Mouse (Mus musculus) cerebellum, adult 9-10 months (tissue): ENCODE data around the gene Kcnd3.

Experiments
- DNase-seq: peaks from one replicate; pipeline ENCODE4 v3.0.0; 2022

The Kcnd3 gene

GRCm38 (mm10) chr3:105592246-105592645, 140.1 kb downstream of the Kcnd3 start:
- peak; percentile 53 for DNase-seq

GRCm38 (mm10) chr3:105600483-105600882, 148.4 kb downstream of the Kcnd3 start:
- DNase-seq, result peak; percentile 74

GRCm38 (mm10) chr3:105602966-105603365, 150.8 kb downstream of the Kcnd3 start:
- DNase-seq, result no peak

GRCm38 (mm10) chr3:105605726-105606125, 153.6 kb downstream of the Kcnd3 start:
- peak; percentile 71 for DNase-seq

- DNase-seq, result no peak
These were observed 156.7 kb downstream of the Kcnd3 start for GRCm38 (mm10) chr3:105608857-105609256.

- peak; percentile 86 for DNase-seq
These were observed 159.6 kb downstream of the Kcnd3 start for GRCm38 (mm10) chr3:105611531-105612422.

GRCm38 (mm10) chr3:105612423-105612814, 160.3 kb downstream of the Kcnd3 start:
- DNase-seq, result no peak

GRCm38 (mm10) chr3:105616861-105617743, 165.0 kb downstream of the Kcnd3 start:
- DNase-seq, result peak; percentile 54

GRCm38 (mm10) chr3:105621154-105621553, 169.0 kb downstream of the Kcnd3 start:
- no peak for DNase-seq

GRCm38 (mm10) chr3:105623137-105623536, 171.0 kb downstream of the Kcnd3 start:
- no peak for DNase-seq

GRCm38 (mm10) chr3:105625961-105626360, 173.8 kb downstream of the Kcnd3 start:
- no peak for DNase-seq

- no peak for DNase-seq
These were observed 175.1 kb downstream of the Kcnd3 start for GRCm38 (mm10) chr3:105627258-105627657.

- no peak for DNase-seq
These were observed 180.2 kb downstream of the Kcnd3 start for GRCm38 (mm10) chr3:105632296-105632695.

GRCm38 (mm10) chr3:105633021-105633420, 180.9 kb downstream of the Kcnd3 start:
- DNase-seq, result no peak

GRCm38 (mm10) chr3:105642186-105642585, 190.1 kb downstream of the Kcnd3 start:
- peak; percentile 74 for DNase-seq

- DNase-seq, result peak; percentile 95
These were observed 191.4 kb downstream of the Kcnd3 start for GRCm38 (mm10) chr3:105643566-105643965.

GRCm38 (mm10) chr3:105648889-105649567, 196.9 kb downstream of the Kcnd3 start:
- no peak for DNase-seq

GRCm38 (mm10) chr3:105653544-105654380, 201.6 kb downstream of the Kcnd3 start:
- DNase-seq, result peak; percentile 88

- DNase-seq, result no peak
These were observed 203.0 kb downstream of the Kcnd3 start for GRCm38 (mm10) chr3:105655031-105655585.

- no peak for DNase-seq
These were observed 208.4 kb downstream of the Kcnd3 start for GRCm38 (mm10) chr3:105660530-105660929.

GRCm38 (mm10) chr3:105663043-105663442, 210.9 kb downstream of the Kcnd3 start:
- DNase-seq, result no peak
